Mouse (Mus musculus) C2C12 (cell line): ENCODE measurements around the gene Bex4.
"Not testable (repeated sequence)": the region's sequence is repeated elsewhere in the genome, so short reads cannot be mapped to it uniquely, and the experiment has no call there.

Experiments used
- CTCF ChIP-seq: IDR thresholded peaks from one replicate; pipeline ENCODE4 v1.5.1; 2011; ENCODE audit not compliant: control insufficient read depth, insufficient read depth, insufficient read length
- FOSL1 ChIP-seq: IDR thresholded peaks from one replicate; pipeline ENCODE4 v1.8.0; 2011; ENCODE audit warnings: mild to moderate bottlenecking, low read length; ENCODE audit not compliant: poor library complexity, insufficient read depth, severe bottlenecking
- MYOD1 ChIP-seq: IDR thresholded peaks from one replicate; pipeline ENCODE4 v1.6.1; 2011; ENCODE audit warnings: low read depth; ENCODE audit not compliant: control insufficient read depth, insufficient read length
- MYOG ChIP-seq: IDR thresholded peaks from one replicate; pipeline ENCODE4 v1.6.1; 2011; ENCODE audit not compliant: control insufficient read depth, insufficient read length; ENCODE audit errors: extremely low read depth
- USF1 ChIP-seq: IDR thresholded peaks from one replicate; pipeline ENCODE4 v1.6.1; 2011; ENCODE audit warnings: low read depth, mild to moderate bottlenecking, control low read depth, moderate library complexity

DNA sequence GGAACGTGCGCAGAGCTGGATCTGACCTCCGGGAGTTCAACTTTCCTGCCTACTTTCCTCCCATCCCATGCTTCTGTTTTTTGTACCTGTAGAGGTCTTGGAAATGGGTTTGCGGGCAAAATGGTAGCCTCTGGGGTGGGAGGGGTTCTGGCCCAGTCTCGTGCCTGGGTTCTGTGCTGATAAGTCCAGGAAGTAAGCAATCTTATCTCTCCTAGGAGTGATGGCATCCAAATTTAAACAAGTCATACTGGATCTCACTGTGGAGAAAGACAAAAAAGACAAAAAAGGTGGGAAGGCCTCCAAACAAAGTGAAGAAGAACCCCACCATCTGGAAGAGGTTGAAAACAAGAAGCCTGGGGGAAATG lies 826 bp downstream of the Bex4 start:
- TF ChIP-seq USF1, CTCF, MYOG, MYOD1, FOSL1: not testable (repeated sequence)
